Mouse (Mus musculus) urinary bladder, adult 18-20 months (tissue): ENCODE results near the gene Mindy4b-ps.
"Not testable (repeated sequence)": the region's sequence is repeated elsewhere in the genome, so short reads cannot be mapped to it uniquely, and the experiment has no call there.

ENCODE experiments used
- DNase-seq, 2 experiments: peaks; one replicate each; pipeline ENCODE4 v3.0.0; 2022; ENCODE audit warnings: low spot score in 2 of 2, mixed read lengths in 2 of 2

The Mindy4b-ps gene

GRCm38 (mm10) chr3:58822211-58822610 is at the start of gene Mindy4b-ps:
Gene Mindy4b-ps, minus strand, starts transcription at chr3:58822311.
- no peak for DNase-seq

GRCm38 (mm10) chr3:58871882-58872281 is 49.8 kb upstream of the Mindy4b-ps start:
- DNase-seq, result not testable (repeated sequence)

- no peak for DNase-seq
Measured at GRCm38 (mm10) chr3:58865690-58866089, 43.6 kb upstream of the Mindy4b-ps start.

DNA sequence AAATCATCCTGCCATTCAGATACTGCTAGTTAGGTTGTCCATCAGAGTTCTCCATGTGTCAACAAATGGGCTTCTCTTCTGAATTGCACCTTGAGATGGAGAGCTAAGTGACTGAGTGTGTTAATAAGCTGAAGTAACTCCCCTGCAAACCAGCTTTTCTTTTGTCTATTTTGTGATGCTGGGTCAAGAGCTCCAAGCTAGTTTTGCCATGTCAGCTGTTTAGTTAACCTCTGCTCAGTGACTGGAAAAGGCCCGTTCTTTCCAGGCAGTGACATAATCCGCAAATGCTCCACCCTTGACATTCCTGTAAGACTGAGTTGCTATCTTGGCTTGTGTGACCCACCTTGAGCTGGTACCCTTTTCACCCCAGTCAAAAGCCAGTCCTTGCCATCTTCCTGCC is 40.9 kb upstream of the Mindy4b-ps start:
- DNase-seq, result no peak

DNA sequence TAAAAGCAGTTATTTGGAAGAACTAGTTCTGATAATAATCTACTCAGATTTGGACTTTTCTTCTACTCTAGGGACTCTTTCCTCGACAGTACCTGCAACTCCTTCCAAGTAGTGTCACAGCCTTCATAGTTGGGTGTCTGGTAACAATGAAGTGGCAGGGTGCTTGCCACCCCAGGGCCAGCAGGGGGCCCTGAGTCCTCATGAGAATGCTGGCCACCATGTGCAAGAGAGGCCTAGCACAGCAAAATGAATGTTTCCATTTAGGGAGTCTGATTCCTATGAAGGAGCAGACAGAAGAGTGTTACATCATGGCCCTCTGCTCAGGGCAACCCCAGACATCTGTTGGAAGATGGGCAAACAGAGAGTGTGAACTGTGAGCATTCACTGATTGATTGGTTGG is 21.3 kb upstream of the Mindy4b-ps start:
- no peak for DNase-seq

DNA sequence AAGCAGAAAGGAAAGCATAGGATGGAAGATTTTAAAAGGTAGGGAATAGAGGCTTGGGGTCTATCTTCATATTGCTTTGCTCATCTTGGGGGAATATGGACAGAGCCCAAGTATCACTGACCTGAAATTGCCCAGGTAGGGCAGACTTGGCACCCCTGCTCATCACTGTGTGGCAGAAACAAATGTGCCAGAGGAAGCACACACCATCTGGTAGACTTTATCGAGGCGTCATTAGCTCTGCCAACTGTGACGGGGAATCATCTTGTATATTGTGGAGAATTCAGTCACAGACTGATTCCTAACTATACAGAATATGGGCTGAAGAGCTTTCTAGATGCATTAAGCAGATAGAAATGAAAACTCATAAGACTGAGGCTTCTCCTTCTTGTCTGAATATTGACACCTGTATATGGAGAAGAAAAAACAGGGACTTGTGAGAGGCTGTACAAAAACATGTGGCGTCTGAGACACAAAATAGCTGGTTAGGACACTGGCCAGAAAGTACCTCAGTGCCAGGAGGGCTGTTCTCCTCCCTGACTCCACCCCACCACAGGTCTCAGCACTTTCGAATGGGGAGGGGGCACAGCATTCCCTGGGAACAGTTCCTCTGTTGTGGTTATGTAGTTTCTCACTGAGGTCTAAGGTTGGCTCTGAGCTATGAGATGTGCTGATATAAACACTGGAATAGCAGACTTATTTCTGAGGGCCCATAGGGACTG is 11.5 kb upstream of the Mindy4b-ps start:
- DNase-seq, result no peak

DNA sequence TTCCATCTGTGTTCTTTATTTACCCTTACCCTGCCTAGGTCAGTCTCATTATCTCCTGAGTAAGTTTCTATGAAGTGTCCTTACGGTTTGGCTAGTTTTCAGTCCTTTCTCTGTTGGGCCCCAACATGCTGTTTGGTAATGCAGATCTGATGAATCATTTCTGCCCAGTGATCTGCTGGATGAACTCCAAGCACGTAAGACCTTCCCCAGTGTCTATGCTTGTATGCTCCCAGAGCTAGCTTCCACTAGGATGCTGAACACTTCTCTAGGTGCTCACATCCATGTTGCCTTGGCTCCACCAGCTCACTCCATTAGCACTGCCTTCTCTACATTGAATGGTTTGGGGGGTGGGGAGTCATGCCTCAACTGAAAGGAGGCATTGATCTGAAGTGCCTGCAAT is 10.8 kb upstream of the Mindy4b-ps start:
- DNase-seq, result no peak

DNA sequence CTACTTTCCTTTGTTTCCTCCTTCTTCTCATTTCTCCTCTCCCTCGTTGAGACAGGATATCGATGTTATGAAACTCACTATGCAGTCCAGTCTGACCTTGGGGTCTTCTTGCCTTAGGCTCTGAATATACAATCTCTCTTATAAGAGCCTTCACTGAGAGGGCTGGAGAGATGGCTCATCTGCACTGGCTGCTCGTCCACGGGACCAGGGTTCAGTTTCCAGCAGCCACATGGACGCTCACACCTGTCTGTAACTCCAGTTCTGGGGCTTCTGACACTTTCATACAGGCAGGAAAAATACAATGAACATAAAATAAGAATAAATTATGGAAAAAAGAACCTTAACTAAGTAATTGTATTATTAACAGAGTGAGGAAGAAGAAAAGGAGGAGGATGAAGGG is 9.5 kb upstream of the Mindy4b-ps start:
- DNase-seq, result no peak

GRCm38 (mm10) chr3:58829926-58830325 is 7.8 kb upstream of the Mindy4b-ps start:
- no peak for DNase-seq

GRCm38 (mm10) chr3:58828366-58829153 is 6.4 kb upstream of the Mindy4b-ps start:
- DNase-seq, result no peak

GRCm38 (mm10) chr3:58826266-58826665 is 4.2 kb upstream of the Mindy4b-ps start:
- DNase-seq, result no peak

- no peak for DNase-seq
Measured at GRCm38 (mm10) chr3:58817337-58817736, 4.8 kb downstream of the Mindy4b-ps start.

DNA sequence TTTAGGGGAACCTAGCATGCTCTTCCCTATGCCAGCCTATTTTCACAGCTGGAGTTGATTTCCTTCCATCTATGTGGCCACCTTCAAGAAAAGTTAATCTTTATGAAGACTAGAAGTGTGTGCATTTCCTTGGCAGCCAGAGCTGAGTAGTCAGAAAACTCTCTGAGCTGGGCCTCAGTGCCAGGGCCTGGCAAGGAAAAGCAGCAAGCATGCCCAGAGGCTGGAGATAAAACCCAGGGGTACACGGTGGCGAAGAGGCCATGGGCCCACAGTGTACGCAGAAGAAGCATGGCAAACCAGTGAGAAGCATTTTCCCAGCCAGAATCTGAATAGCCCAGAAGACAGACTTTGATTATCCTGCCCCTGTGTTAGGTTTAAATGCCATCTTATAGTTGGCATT is 7.9 kb downstream of the Mindy4b-ps start:
- no peak for DNase-seq

- no peak for DNase-seq
Measured at GRCm38 (mm10) chr3:58810353-58810752, 11.8 kb downstream of the Mindy4b-ps start.

DNA sequence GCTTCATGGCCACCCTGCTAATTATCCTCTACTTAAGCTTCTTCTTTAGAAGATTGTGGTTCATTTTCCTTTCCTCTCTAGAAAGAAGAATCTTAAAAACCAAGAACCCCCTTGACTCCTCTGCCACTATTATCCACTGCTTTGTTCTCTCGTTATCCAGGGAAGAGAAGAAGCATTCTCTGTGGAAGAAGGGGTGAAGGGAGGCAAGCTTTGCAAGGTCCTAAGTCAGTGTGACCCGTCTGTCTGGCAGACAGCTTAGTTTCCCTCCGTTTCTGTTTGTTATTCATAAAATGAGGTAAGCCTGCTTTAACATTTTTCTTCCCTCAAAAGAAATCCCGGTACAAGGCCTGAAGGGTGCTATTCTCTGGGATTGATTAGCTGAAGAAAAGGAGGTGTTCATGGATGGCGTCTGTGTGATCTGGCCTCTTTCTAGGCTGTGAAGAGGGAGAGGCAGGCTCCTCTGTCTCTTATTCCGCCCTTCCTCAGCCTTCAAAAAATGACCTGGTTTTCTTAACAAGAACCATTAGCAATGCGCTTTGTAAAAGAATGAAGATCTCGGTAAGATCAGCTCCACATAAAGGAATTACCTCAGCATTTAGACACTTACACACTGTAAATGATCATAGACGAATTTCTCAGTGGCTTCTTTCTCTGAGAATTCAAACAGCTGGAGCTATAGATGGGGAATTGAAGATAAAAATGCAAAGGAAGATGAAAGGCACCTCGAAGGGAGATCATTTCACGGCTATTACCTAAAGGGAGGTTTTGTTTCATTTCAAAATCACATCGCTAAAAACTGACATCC is 12.8 kb downstream of the Mindy4b-ps start:
- DNase-seq, result no peak

- DNase-seq, result no peak
Measured at GRCm38 (mm10) chr3:58808636-58809035, 13.5 kb downstream of the Mindy4b-ps start.

GRCm38 (mm10) chr3:58804745-58805144 is 17.4 kb downstream of the Mindy4b-ps start:
- DNase-seq, result no peak

DNA sequence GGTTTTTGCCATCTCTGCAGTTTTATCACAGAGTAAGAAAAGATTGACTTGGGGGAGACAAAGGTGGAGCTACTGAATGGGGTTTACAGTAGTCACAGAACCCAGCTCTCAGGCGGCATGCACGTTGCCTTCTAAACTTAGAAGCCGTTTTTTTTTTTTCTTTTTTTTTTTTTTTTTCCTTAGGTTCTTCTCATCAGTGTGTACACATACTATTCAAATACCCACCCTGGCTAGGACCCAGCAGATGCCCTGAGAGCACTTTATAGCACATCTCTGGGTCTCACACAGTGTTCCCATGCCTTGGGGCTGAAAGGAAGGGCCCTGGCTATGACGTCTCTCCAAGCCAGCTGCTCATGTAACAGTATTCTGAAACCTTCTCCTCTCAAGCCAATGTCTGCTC is 23.4 kb downstream of the Mindy4b-ps start:
- no peak for DNase-seq

GRCm38 (mm10) chr3:58798245-58798644 is 23.9 kb downstream of the Mindy4b-ps start:
- DNase-seq, result no peak

DNA sequence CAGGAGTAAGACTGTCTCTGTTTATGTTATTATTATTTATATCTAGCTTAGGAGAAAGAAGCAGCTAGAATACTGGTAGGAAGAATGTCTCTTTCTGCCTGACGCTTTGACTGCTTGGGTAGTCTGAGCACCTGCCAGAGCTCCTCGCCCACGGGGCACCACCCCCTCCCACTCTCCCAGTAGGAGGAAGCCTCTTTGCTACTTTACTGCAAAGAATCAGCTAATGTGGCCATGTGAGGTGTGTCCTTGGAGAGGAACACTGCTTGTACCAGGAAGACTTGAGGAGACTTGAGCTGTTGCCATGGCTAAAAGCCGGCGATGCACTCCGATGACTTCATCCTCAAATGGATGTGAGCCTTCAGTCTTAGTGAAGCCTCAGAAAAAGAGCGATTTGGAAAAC is 32.6 kb downstream of the Mindy4b-ps start:
- DNase-seq, result no peak

DNA sequence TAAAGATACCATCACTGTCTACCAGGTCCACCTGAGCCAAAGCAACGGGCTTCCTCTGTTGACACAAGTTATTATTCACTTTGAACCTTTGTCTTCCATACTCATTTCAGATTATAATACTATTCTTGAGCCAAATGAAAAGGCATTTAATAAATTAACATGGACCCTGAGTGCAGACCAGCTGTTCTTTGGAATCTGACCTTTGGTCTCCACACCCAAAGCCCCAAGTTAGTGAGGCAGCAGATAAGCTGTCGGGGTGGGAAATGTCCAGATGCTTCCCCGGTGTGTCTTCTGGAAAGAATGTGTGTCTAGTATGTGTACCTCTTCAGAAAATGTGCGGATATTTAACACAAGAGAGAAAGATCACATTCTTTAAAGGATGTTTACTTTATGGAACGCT is 33.1 kb downstream of the Mindy4b-ps start:
- DNase-seq, result no peak

DNA sequence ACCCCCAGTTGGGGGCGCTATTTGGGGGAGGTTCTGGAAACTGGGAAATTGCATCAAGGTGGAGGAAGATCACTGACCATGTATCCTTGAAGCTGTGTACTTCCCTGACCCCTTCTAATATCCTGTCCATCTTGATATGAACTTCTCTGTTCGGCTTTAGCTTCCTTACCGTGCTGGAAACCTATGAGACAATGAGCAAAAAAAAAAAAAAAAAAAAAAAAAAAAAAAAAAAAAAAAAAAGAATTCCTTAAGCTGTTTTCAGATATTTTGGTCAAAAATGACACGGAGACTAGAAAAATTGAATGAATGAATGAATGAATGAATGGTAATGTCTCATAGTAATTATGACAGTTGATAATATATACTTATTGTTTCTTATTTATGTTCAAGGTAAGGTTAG is 35.6 kb downstream of the Mindy4b-ps start:
- no peak for DNase-seq
